Mouse (Mus musculus): ENCODE data around the gene Rgs7.

- TF ChIP-seq EP300 (IDR thresholded peaks at IDR 0.05; ENCODE audit: low read depth in 1 of 2, low read length in 2 of 2) (no peak), POLR2A (IDR thresholded peaks at IDR 0.05; ENCODE audit: control insufficient read depth in 1 of 2, insufficient read depth in 1 of 2, low read depth in 1 of 2, low read length in 2 of 2, poor library complexity in 1 of 2) (no peak), E2F4 (IDR thresholded peaks at IDR 0.05; ENCODE audit: borderline replicate concordance, low read depth, low read length) (no peak), ZNF384 (IDR thresholded peaks at IDR 0.05; ENCODE audit: low read depth, low read length) (no peak), POLR2AphosphoS2 (IDR thresholded peaks at IDR 0.05; ENCODE audit: low read length) (no peak), CTCF (IDR thresholded peaks at IDR 0.05 in 2 of 3, conservative IDR thresholded peaks at IDR 0.05 in 1 of 3; ENCODE audit: control insufficient read depth in 1 of 3, insufficient read depth in 1 of 3, low read depth in 2 of 3, low read length in 3 of 3, poor library complexity in 1 of 3, severe bottlenecking in 1 of 3) (no peak), ETS1 (IDR thresholded peaks at IDR 0.05; ENCODE audit: low read depth, low read length) (no peak), TAL1 (IDR thresholded peaks at IDR 0.05; ENCODE audit: low read length) (no peak), ZKSCAN1 (IDR thresholded peaks at IDR 0.05; ENCODE audit: low read depth, low read length) (no peak), NRF1 (IDR thresholded peaks at IDR 0.05; ENCODE audit: insufficient read depth, low read depth, low read length, poor library complexity, severe bottlenecking) (no peak), KAT2A (conservative IDR thresholded peaks at IDR 0.05; ENCODE audit: low read depth, low read length) (no peak), ELF1 (IDR thresholded peaks at IDR 0.05; ENCODE audit: low read depth, low read length) (no peak), TCF12 (IDR thresholded peaks at IDR 0.05; ENCODE audit: low read depth, low read length) (no peak), NELFE (IDR thresholded peaks at IDR 0.05; ENCODE audit: low read depth, low read length) (no peak)
Measured at GRCm38 (mm10) chr1:175389250-175389649, 103.0 kb downstream of the Rgs7 start.

All from MEL (cell line).